Mouse (Mus musculus): ENCODE results near the gene Hmga1. TPM values are rescaled to one million over a fixed set of nuclear protein-coding genes. Genes with fewer than 3 reads are reported as not detected.

Gene Hmga1
- polyA plus RNA-seq, 1 experiment from 2014 or later = 195 TPM

Other genes starting within 250 kb of the Hmga1 start
- gene Grm4, start 35.1 kb upstream of the Hmga1 start, polyA plus RNA-seq (2015; fragmentation: Nextera tagmentation; extraction: Ambion mirVana) = 0.72 and 0.85 TPM in 2 replicates
- 32.5 and 35.3 TPM in 2 replicates for gene AI413582, start 9.3 kb downstream of the Hmga1 start, polyA plus RNA-seq (2015; fragmentation: Nextera tagmentation; extraction: Ambion mirVana)
- 98.7 and 99.3 TPM in 2 replicates for gene Nudt3, start 67.0 kb downstream of the Hmga1 start, polyA plus RNA-seq (2015; fragmentation: Nextera tagmentation; extraction: Ambion mirVana)
- gene RPS10-NUDT3, start 78.7 kb downstream of the Hmga1 start, polyA plus RNA-seq (2015; fragmentation: Nextera tagmentation; extraction: Ambion mirVana) = not detected in 2 replicates
- gene Rps10, start 80.2 kb downstream of the Hmga1 start, polyA plus RNA-seq (2015; fragmentation: Nextera tagmentation; extraction: Ambion mirVana) = 989 and 990 TPM in 2 replicates
- 5.2 and 5.3 TPM in 2 replicates for gene Pacsin1, start 99.0 kb downstream of the Hmga1 start, polyA plus RNA-seq (2015; fragmentation: Nextera tagmentation; extraction: Ambion mirVana)
- 0.35 and 0.95 TPM in 2 replicates for gene Spdef, start 172.5 kb downstream of the Hmga1 start, polyA plus RNA-seq (2015; fragmentation: Nextera tagmentation; extraction: Ambion mirVana)